Mouse (Mus musculus) adrenal gland, postnatal 14 days (tissue): ENCODE measurements around the gene Gm45713. TPM values are rescaled to one million over a fixed set of nuclear protein-coding genes. Genes with fewer than 3 reads are reported as not detected.
"Not testable (repeated sequence)": the region's sequence is repeated elsewhere in the genome, so short reads cannot be mapped to it uniquely, and the experiment has no call there.

Experiments used
- DNase-seq: peaks from one replicate; pipeline ENCODE4 v3.0.0; 2021; ENCODE audit warnings: mixed read lengths
- long read RNA-seq, 2 experiments: library from polyadenylated mRNA; stranded (forward); transcript quantifications; one replicate each; pipeline ENCODE4 v2.0.0; 2021
- total RNA-seq: library from RNA; stranded (reverse); gene quantifications from 2 replicates; pipeline ENCODE4 v1.2.3, GENCODE M21; 2021

The Gm45713 gene
- total RNA-seq = not detected in 2 replicates
- long read RNA-seq, experiment 1, partial matches to known transcripts = 52 of 52 reads
- long read RNA-seq, experiment 1, other reads (novel, unspliced or antisense) = 0 of 52 reads
- long read RNA-seq, experiment 2, partial matches to known transcripts = 21 of 31 reads
- long read RNA-seq, experiment 2, other reads (novel, unspliced or antisense) = 10 of 31 reads

DNA sequence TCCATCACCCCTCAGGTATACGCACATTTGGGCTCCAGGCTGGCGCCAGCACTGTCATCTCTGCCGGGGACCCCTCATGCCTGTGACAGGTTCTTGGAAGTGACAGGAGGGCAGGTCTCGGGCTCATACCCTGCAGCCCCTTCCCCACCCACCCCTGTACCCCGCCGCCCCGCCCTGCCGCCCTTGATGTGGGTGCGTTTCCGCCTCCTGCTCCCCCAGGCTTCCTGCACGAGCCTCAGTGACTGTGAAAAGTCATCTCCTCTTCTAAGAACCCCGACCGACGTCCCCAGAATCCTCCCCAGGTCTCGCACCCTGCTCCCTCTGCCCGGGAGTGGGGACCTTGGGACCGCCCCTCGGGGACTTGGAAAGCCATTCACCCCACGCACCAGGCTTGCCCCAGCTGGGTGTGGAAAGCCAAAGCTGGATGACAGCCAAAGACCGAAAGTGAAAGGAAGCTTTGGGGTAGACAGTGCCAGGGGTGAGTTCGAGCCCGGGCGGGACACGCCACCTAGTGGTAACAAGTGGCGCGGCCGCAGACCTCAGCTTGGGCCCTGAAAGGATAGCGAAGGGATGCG lies at the start of gene Gm45713, which contains the start of gene Flt3l:
Gene Gm45713, minus strand, starts transcription at position 239 of the 575 bp plus-strand sequence.
Gene Flt3l, minus strand, starts transcription at position 440 of the 575 bp plus-strand sequence.
- DNase-seq = peak; percentile 97

DNA sequence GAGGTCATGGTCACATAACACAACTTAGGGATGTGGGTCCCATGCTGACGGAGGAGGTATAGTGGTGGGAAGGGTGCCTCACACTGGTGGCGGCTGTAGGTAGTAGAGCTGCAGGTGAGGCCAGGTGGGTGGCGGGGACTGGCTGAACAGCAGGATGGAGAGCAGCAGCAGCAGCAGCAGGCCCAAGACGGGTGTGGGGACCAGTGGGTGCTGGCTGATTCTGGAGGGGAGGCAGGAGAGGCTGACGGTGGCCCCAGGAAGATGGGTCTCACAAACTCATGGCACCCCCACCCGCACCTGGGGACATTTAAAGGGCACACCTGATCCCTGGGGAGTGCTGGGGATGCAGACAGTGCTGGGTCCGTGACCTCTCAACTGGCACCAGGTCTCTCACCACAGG lies 47.6 kb upstream of the Gm45713 start:
- DNase-seq = no peak

GRCm38 (mm10) chr7:45182606-45183005 lies 46.6 kb upstream of the Gm45713 start:
- peak; percentile 28 for DNase-seq

DNA sequence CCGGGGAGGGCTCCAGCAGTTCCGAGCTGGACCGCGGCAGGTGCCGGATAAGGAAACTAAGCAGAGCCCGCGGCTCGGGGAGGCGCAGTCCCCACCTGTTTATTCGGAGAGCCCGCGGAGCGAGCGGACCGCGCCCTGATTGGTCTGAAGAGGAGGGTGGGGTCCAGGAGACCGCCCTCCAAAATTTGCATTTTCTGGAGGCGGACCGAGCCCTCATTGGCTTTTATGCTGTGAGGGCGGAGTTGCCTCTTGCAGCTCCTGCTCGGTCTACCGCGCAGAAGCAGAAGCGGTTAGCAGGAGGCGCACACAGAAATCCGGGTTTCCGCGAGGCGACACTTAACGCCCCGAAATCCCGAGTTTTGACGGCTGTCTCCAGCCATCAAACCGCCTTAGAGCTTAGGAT lies 46.2 kb upstream of the Gm45713 start:
- DNase-seq = peak; percentile 95

DNA sequence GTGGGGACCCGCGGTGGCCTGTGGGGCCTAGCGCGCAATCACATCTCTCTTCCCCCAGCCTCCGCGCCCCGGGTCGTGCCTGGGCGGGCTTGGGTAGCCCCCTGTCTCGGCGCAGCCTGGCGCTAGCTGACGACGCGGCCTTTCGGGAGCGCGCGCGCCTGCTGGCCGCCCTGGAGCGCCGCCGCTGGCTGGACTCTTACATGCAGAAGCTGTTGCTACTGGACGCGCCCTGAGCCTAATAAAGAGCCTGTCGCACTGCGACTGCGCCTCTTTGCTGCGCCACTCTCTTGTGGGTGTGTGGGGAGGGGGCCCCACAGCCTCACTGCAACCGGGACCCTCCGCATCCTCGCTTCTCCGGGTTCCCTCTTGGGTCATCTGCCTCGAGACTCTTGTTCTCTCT lies 45.5 kb upstream of the Gm45713 start:
- DNase-seq = peak; percentile 60

GRCm38 (mm10) chr7:45180896-45181477 lies 45.0 kb upstream of the Gm45713 start, which contains the start of gene Pth2:
Pth2 (plus strand) TSS chr7:45180995.
- no peak for DNase-seq

DNA sequence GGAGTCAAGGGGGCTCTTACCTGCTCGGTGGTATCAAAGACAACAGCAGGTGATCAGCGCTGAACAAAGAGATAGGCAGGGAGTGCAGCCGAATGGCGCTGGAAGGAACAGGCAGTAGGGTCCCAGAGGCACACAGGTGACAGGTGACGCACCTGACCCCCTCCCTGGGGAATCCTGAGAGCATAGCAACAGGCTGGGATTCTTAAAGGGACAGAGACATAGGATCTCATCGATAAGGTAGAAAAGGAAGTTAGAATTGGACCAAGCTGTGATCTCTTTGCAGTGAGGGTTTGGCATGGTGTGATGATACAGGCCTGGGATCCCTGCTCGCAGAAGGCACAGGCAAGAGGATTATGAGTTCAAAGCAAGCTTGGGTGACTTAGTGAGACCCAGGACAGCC lies 43.4 kb upstream of the Gm45713 start, which contains the start of gene Gfy:
Gene Gfy, minus strand, starts transcription at position 101 of the 400 bp plus-strand sequence.
- no peak for DNase-seq

GRCm38 (mm10) chr7:45178550-45178949 lies 42.5 kb upstream of the Gm45713 start:
- no peak for DNase-seq

- no peak for DNase-seq
These were observed 40.3 kb upstream of the Gm45713 start for GRCm38 (mm10) chr7:45176356-45176755.

GRCm38 (mm10) chr7:45175929-45176328 lies 39.9 kb upstream of the Gm45713 start:
- no peak for DNase-seq

DNA sequence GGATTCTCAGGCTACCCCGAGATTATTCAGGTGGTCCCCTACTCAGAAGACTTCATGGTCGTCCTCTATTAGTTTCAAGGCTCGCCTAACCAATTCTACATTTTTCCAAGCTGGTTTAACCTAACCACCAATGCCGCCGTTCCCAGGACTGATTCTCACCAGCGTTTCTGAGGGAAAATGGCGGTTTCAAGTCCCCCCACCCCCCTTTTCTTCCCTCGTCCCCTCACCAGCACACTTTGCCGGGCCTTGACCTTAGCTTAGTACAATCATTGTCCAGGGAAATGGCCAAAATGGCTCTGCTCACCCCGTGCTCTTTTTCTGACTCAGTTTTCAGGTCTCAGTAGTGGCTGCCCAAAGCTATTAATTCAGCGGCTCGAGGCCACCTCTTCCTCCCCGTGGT lies 39.4 kb upstream of the Gm45713 start:
- DNase-seq = no peak

GRCm38 (mm10) chr7:45174567-45175280 lies 38.7 kb upstream of the Gm45713 start:
- DNase-seq = no peak

DNA sequence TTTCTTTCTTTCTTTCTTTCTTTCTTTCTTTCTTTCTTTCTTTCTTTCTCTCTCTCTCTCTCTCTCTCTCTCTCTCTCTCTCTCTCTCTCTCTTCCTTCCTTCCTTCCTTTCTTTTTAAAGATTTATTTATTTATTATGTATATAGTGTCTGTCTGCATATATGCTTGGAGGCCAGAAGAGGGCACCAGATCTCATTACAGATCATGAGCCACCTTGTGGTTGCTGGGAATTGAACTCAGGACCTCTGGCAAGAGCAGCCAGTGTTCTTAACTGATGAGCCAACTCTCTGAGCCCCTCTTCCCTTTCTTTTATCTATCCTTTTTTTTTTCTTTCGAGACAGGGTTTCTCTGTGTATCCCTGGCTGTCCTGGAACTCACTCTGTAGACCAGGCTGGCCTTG lies 37.7 kb upstream of the Gm45713 start:
- not testable (repeated sequence) for DNase-seq

DNA sequence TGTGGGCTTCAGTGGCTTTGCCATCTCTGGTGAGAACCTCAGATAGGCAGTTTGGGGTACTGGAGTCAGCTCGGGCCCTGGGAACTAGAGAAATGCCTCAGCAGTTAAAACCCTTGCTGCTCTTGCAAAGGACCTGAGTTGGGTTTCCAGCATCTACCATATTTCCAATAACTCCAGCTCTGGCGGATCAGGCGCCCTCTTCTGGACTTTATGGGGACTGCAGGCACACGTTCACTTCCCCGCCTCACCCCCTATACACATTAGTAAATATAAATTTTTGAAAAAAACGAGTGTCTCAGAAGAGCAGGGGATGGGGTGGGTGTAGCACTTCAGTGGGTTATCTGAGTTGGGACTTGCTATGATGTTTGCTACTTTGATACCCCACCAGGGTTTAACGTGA lies 36.9 kb upstream of the Gm45713 start:
- peak; percentile 38 for DNase-seq

GRCm38 (mm10) chr7:45169495-45169894 lies 33.5 kb upstream of the Gm45713 start:
- DNase-seq = no peak

GRCm38 (mm10) chr7:45168656-45169055 lies 32.6 kb upstream of the Gm45713 start:
- no peak for DNase-seq

- no peak for DNase-seq
These were observed 31.9 kb upstream of the Gm45713 start for GRCm38 (mm10) chr7:45167761-45168445.

DNA sequence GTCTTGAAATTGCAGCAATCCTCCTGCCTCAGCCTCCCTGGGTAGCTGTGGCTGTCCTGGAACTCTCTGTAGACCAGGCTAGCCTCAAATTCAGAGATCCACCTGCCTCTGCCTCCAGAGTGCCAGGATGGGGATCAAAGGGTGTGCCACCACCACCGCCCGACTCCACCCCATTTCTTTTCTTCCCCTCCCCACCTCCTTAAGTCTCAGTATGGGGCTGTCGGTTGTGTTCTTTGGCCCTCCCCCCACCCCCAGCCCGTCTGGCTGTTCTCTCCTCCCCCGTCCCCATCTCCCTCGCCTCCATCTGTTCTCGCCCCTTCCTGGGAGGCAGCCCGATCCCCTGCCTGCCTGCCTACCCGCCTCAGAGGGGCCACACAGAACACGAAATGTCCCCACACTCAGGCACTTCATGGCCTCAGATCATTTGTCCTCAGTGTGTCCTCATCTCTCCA lies 30.9 kb upstream of the Gm45713 start:
- DNase-seq = no peak

DNA sequence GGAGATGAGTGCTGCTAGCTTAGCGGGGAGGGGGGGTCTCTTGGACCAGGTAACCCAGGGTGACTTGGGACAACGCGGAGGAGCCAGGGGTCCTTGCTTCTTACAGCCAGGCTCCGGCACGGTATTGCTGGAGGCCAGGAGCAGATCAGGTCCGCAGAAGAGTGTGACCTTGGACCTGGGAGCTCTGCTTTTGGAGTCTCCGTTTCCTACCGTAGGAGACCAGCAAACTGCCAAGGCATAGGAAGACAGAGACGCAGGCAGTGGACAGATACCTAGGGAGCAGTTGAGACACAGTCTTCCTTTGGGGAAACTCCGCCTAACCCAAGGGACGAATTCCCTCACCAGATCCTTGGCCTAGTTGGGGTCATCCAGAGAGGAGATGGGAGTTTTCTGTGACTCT lies 29.7 kb upstream of the Gm45713 start:
- no peak for DNase-seq

DNA sequence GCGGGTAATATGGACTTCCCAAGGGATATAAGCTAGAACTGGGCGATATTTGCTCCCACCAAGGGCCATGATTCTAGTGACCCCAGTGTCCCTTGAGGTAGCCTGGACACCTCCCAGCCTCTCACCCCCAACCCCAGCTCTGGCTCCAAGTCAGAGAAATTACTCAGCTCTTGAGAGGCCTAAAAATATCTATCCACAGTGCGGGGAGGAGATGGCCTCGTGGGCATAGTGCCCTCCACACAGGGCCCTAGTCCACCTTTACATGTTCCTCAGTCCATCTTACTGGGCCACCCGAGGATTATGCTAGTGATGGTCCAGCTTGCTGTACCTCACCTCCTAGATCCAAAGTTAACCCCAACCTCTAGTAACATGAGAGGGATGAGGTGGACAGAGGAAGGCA lies 28.8 kb upstream of the Gm45713 start:
- DNase-seq = no peak

GRCm38 (mm10) chr7:45163735-45164490 lies 27.9 kb upstream of the Gm45713 start, which contains the start of gene Slc17a7:
Slc17a7 (plus strand) TSS chr7:45163949.
- peak; percentile 57 for DNase-seq
